Comparison of ENCODE assay signal across 9 mouse cellular contexts in genomic region chr11:60248596-60249404, GRCm38 (mm10). TPM values are rescaled to one million over a fixed set of nuclear protein-coding genes. Genes with fewer than 3 reads are reported as not detected.
DNase-seq lines count a peak whose midpoint lies in the region; ATAC-seq and TF ChIP-seq lines count a peak whose summit lies in the region.
"Had no signal": no experiment of that assay in that cellular context is flagged by ENCODE, and none has a peak within 500 bp of the region (broad histone marks: within the 10 kb centered on the region; RNA-seq: fewer than 3 reads in every experiment).

No protein-coding gene starts in this region.

- 38% methylated on average over 13 of the region's 13 CpGs for WGBS in neural tube, embryonic 11.5 days
- WGBS in forebrain, embryonic 14.5 days, result 47% methylated on average over 13 of the region's 13 CpGs
- WGBS in midbrain, embryonic 11.5 days, result 53% methylated on average over 13 of the region's 13 CpGs

- peak; percentile 16 for DNase-seq in neural tube, embryonic 11.5 days (ENCODE audit: low spot score)
- no peak for DNase-seq in neural tube, embryonic 10.5 days (ENCODE audit: extremely low spot score, low spot score)
- DNase-seq in forebrain, embryonic 14.5 days (ENCODE audit: low spot score), result peak; percentile 53
- DNase-seq in midbrain, embryonic 11.5 days (ENCODE audit: low spot score, missing footprints), result no peak
- DNase-seq in thymus, postnatal 25 days, result peak; percentile 67
- no peak for DNase-seq in testis, postnatal 14 days (ENCODE audit: low spot score)
- DNase-seq in gastrocnemius, adult 2 months, result no peak
- DNase-seq in MN1 (ENCODE audit: low spot score), result no peak

- no peaks in the 10 kb centered on the region for H3K9me3 ChIP-seq in neural tube, embryonic 11.5 days (ENCODE audit: control insufficient read depth, low read length)
- H3K9me3 ChIP-seq in forebrain, embryonic 14.5 days (replicated peaks; ENCODE audit: control insufficient read depth, low read length), result no peaks in the 10 kb centered on the region
- no peaks in the 10 kb centered on the region for H3K9me3 ChIP-seq in midbrain, embryonic 11.5 days (ENCODE audit: control insufficient read depth, low read length)

- intact Hi-C loops in gastrocnemius, adult 2 months (cut with DNase I), result no loop called here

- no peaks in the 10 kb centered on the region for H3K27me3 ChIP-seq in neural tube, embryonic 11.5 days (ENCODE audit: control insufficient read depth, insufficient read depth, low read length)
- H3K27me3 ChIP-seq in forebrain, embryonic 14.5 days (replicated peaks; ENCODE audit: control insufficient read depth, insufficient read depth, low read length), result no peaks in the 10 kb centered on the region
- no peaks in the 10 kb centered on the region for H3K27me3 ChIP-seq in midbrain, embryonic 11.5 days (ENCODE audit: control insufficient read depth, insufficient read depth, low read length)

- H3K4me2 ChIP-seq in neural tube, embryonic 11.5 days (ENCODE audit: low read depth), result no peak overlapping the region
- no peak overlapping the region for H3K4me2 ChIP-seq in forebrain, embryonic 14.5 days (ENCODE audit: low read length)
- H3K4me2 ChIP-seq in midbrain, embryonic 11.5 days, result no peak overlapping the region
- H3K4me2 ChIP-seq: heart, embryonic 11.5 days had no signal

- H3K27ac ChIP-seq in neural tube, embryonic 11.5 days (ENCODE audit: low read depth, low read length), result no peak overlapping the region
- peak overlapping the region; percentile 76 for H3K27ac ChIP-seq in forebrain, embryonic 14.5 days (ENCODE audit: low read depth, low read length)
- peak overlapping the region; percentile 1; the same call in 1 of the 2 replicates for H3K27ac ChIP-seq in midbrain, embryonic 11.5 days (ENCODE audit: low read depth, low read length)
- no peak overlapping the region for H3K27ac ChIP-seq in gastrocnemius, adult 2 months

- H3K4me1 ChIP-seq in neural tube, embryonic 11.5 days (ENCODE audit: control insufficient read depth, insufficient read depth, low read length), result peaks cover 3% of the 10 kb centered on the region; the same call in 1 of the 2 replicates
- H3K4me1 ChIP-seq in forebrain, embryonic 14.5 days (ENCODE audit: control insufficient read depth, insufficient read depth, low read length), result 0 out of 2 replicates have a peak, but pooled peaks cover 2% of the 10 kb centered on the region
- peaks cover 8% of the 10 kb centered on the region for H3K4me1 ChIP-seq in midbrain, embryonic 11.5 days (ENCODE audit: control insufficient read depth, insufficient read depth, low read length)

- H3K36me3 ChIP-seq in neural tube, embryonic 11.5 days (ENCODE audit: control insufficient read depth, insufficient read depth, low read length), result no peaks in the 10 kb centered on the region
- peaks cover 11% of the 10 kb centered on the region; the same call in 1 of the 2 replicates for H3K36me3 ChIP-seq in forebrain, embryonic 14.5 days (ENCODE audit: control insufficient read depth, insufficient read depth, low read length)
- H3K36me3 ChIP-seq in midbrain, embryonic 11.5 days (ENCODE audit: control insufficient read depth, insufficient read depth, low read length), result no peaks in the 10 kb centered on the region

- H3K4me3 ChIP-seq in neural tube, embryonic 11.5 days (ENCODE audit: low read depth, low read length), result no peak overlapping the region
- no peak overlapping the region for H3K4me3 ChIP-seq in forebrain, embryonic 14.5 days (ENCODE audit: low read depth, low read length)
- H3K4me3 ChIP-seq in midbrain, embryonic 11.5 days (ENCODE audit: low read depth, low read length), result no peak overlapping the region
- H3K4me3 ChIP-seq in gastrocnemius, adult 2 months, result no peak overlapping the region

- H3K9ac ChIP-seq in neural tube, embryonic 11.5 days (ENCODE audit: low read length), result no peak overlapping the region
- H3K9ac ChIP-seq in forebrain, embryonic 14.5 days (ENCODE audit: low read length), result 0 out of 2 replicates have a peak overlapping the region, but pooled peaks have one; percentile 8
- no peak overlapping the region for H3K9ac ChIP-seq in midbrain, embryonic 11.5 days (ENCODE audit: low read length)

- no peak for ATAC-seq in neural tube, embryonic 11.5 days (ENCODE audit: insufficient read depth, low FRiP score, low TSS enrichment)
- peak; percentile 15; the same call in 1 of the 2 replicates for ATAC-seq in forebrain, embryonic 14.5 days
- no peak for ATAC-seq in midbrain, embryonic 11.5 days (ENCODE audit: low FRiP score)

- no peak for TF ChIP-seq CTCF in gastrocnemius, adult 2 months (IDR thresholded peaks at IDR 0.05)

RNA-seq across cellular contexts. Expression of gene Srebf1, which starts 26.4 kb away (rescaled TPM):
- 53.3 and 54.7 TPM in 2 replicates for polyA plus RNA-seq in neural tube, embryonic 11.5 days (2014; fragmentation: Nextera tagmentation; extraction: Ambion mirVana)
- polyA plus RNA-seq in forebrain, embryonic 14.5 days (2014; fragmentation: Nextera tagmentation; extraction: Ambion mirVana), result 42.6 and 44.3 TPM in 2 replicates
- polyA plus RNA-seq in midbrain, embryonic 11.5 days (2014; fragmentation: Nextera tagmentation; extraction: Ambion mirVana), result 38.3 and 41.1 TPM in 2 replicates
- 10 to 100 TPM; 27.5 to 43.4 TPM for total RNA-seq in gastrocnemius, adult 2 months (2021)

Comparison
In these comparisons a context has a peak if more than half of its experiments do, and no peak if none do; other contexts are left out.
1. DNase-seq: peak in neural tube, embryonic 11.5 days (single experiment), forebrain, embryonic 14.5 days (single experiment) and thymus, postnatal 25 days (single experiment); none in neural tube, embryonic 10.5 days (single experiment), midbrain, embryonic 11.5 days (single experiment), testis, postnatal 14 days (single experiment), gastrocnemius, adult 2 months (single experiment) and MN1 (single experiment).
2. H3K27ac ChIP-seq: peak in forebrain, embryonic 14.5 days (single experiment) and midbrain, embryonic 11.5 days (single experiment); none in neural tube, embryonic 11.5 days (single experiment) and gastrocnemius, adult 2 months (single experiment).